Mouse (Mus musculus): ENCODE data around the gene Gm20388. TPM values are rescaled to one million over a fixed set of nuclear protein-coding genes. Genes with fewer than 3 reads are reported as not detected.
"Not testable (repeated sequence)": the region's sequence is repeated elsewhere in the genome, so short reads cannot be mapped to it uniquely, and the experiment has no call there.

Gm20388 gene
- polyA plus RNA-seq, 1 experiment from 2014 or later, result not detected

DNA sequence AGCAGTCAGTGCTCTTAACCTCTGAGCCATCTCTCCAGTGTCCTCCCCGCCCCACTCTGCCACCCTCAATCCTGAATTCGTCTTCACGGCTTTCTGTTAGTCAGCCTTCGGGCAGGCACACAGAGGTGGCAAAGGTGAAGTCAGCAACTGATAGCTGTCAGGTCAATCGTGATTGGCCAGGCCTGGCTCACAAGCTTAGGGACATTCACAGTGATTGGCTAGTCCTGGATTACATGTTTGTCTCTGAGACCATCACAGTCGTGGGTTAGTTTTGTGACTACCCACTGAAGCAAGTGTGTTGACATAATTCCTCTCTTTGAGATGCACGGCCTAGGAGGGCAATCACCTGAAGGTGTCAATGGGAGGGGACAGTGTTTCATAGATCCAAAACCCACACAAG, 3542.7 kb downstream of the Gm20388 start:
- no peak overlapping the region for H3K4me3 ChIP-seq (ENCODE audit: low read depth, low read length)
- H3K36me3 ChIP-seq (ENCODE audit: control insufficient read depth, insufficient read depth), result peaks cover 50% of the 10 kb centered on the region
- TF ChIP-seq CTCF (IDR thresholded peaks at IDR 0.05; ENCODE audit: low read depth), result no peak
- H3K9me3 ChIP-seq (ENCODE audit: control insufficient read depth), result no peaks in the 10 kb centered on the region
- no peaks in the 10 kb centered on the region for H3K27me3 ChIP-seq (replicated peaks; ENCODE audit: control insufficient read depth, insufficient read depth, low read length)
- ATAC-seq, result no peak
- no peak overlapping the region for H3K9ac ChIP-seq (ENCODE audit: low read depth, low read length)
- WGBS, result 75% methylated on average over 7 of the region's 7 CpGs
- H3K27ac ChIP-seq (ENCODE audit: low read depth, low read length), result no peak overlapping the region
- no peaks in the 10 kb centered on the region for H3K4me1 ChIP-seq (replicated peaks; ENCODE audit: control insufficient read depth, insufficient read depth, low read length)
- H3K4me2 ChIP-seq (replicated peaks; ENCODE audit: low read depth), result no peak overlapping the region

DNA sequence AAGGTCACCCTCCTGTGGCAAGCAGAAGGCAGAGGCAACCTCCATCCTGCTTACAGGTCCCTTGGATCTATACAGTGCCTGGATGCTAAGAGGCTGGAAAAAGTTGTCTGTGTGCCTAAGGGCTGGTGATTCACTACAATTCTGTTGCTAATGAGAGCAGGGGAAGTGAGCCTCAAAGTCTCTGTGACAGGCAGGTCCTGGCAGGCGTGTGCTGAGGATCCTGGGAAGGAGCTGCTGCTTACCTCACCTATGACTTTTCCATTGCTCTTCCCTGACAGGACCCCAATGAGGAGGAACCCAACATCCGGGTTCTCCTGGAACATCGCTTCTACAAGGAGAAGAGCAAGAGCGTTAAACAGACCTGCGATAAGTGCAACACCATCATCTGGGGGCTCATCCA, 3543.3 kb downstream of the Gm20388 start:
- Histone ChIP-seq H3K27me3 (replicated peaks; ENCODE audit: control insufficient read depth, insufficient read depth, low read length) (no peaks in the 10 kb centered on the region), H3K4me2 (replicated peaks; ENCODE audit: low read depth) (no peak overlapping the region), H3K36me3 (ENCODE audit: control insufficient read depth, insufficient read depth) (peaks cover 55% of the 10 kb centered on the region), H3K9me3 (ENCODE audit: control insufficient read depth) (no peaks in the 10 kb centered on the region), H3K4me1 (replicated peaks; ENCODE audit: control insufficient read depth, insufficient read depth, low read length) (no peaks in the 10 kb centered on the region), H3K4me3 (ENCODE audit: low read depth, low read length) (no peak overlapping the region), H3K27ac (ENCODE audit: low read depth, low read length) (no peak overlapping the region), H3K9ac (ENCODE audit: low read depth, low read length) (no peak overlapping the region)
- 89% methylated on average over 5 of the region's 5 CpGs for WGBS
- ATAC-seq, result no peak
- TF ChIP-seq CTCF (IDR thresholded peaks at IDR 0.05; ENCODE audit: low read depth), result no peak

DNA sequence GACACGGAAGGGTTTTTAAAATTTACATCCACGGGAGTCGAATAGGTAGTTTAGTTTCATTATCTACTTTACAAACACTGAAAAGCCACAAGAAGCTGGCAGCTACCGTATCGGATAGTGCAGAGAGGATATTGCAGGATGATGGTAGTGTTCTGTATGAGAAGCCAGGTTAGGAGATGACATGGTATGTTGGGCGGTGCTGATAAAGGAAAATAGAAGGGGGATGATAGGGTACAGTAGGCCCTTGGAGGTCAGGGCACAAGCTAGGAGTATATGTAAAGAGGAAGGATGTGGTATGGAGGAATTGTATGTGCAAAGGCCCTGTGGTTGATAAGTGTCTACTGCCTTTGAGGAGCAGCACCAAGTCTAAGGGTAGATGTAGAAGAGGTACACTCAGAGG, 3543.9 kb downstream of the Gm20388 start:
- H3K27me3 ChIP-seq (replicated peaks; ENCODE audit: control insufficient read depth, insufficient read depth, low read length), result no peaks in the 10 kb centered on the region
- 93% methylated on average over 6 of the region's 6 CpGs for WGBS
- H3K4me1 ChIP-seq (replicated peaks; ENCODE audit: control insufficient read depth, insufficient read depth, low read length), result no peaks in the 10 kb centered on the region
- no peak overlapping the region for H3K4me2 ChIP-seq (replicated peaks; ENCODE audit: low read depth)
- no peak overlapping the region for H3K9ac ChIP-seq (ENCODE audit: low read depth, low read length)
- no peaks in the 10 kb centered on the region for H3K9me3 ChIP-seq (ENCODE audit: control insufficient read depth)
- H3K4me3 ChIP-seq (ENCODE audit: low read depth, low read length), result no peak overlapping the region
- no peak for ATAC-seq
- peaks cover 61% of the 10 kb centered on the region for H3K36me3 ChIP-seq (ENCODE audit: control insufficient read depth, insufficient read depth)
- no peak overlapping the region for H3K27ac ChIP-seq (ENCODE audit: low read depth, low read length)
- TF ChIP-seq CTCF (IDR thresholded peaks at IDR 0.05; ENCODE audit: low read depth), result no peak

DNA sequence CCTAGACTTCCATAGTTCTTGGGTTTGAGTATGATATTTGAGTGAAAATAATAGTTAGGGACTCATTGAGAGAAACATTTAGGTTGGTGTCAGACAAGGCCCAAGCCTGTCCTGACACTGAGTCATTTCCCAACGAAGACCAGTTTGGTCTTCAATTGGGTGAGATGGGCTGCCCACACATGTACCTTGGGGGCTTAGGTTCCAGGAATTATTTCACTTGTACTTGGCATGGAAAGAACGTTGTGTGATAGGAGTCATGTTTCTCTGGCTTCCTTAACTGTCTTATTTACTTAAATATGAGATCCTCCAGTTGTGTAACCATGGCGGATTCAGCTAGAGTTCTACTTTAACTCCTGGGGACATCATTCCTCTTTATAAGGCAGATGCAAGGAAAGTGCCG, 3553.0 kb downstream of the Gm20388 start:
- H3K27me3 ChIP-seq (replicated peaks; ENCODE audit: control insufficient read depth, insufficient read depth, low read length), result no peaks in the 10 kb centered on the region
- WGBS, result 83% methylated on average over 4 of the region's 4 CpGs
- no peak for TF ChIP-seq CTCF (IDR thresholded peaks at IDR 0.05; ENCODE audit: low read depth)
- ATAC-seq, result no peak
- no peaks in the 10 kb centered on the region for H3K4me1 ChIP-seq (replicated peaks; ENCODE audit: control insufficient read depth, insufficient read depth, low read length)
- no peak overlapping the region for H3K4me3 ChIP-seq (ENCODE audit: low read depth, low read length)
- H3K4me2 ChIP-seq (replicated peaks; ENCODE audit: low read depth), result no peak overlapping the region
- no peak overlapping the region for H3K9ac ChIP-seq (ENCODE audit: low read depth, low read length)
- peaks cover 33% of the 10 kb centered on the region for H3K36me3 ChIP-seq (ENCODE audit: control insufficient read depth, insufficient read depth)
- no peak overlapping the region for H3K27ac ChIP-seq (ENCODE audit: low read depth, low read length)
- H3K9me3 ChIP-seq (ENCODE audit: control insufficient read depth), result no peaks in the 10 kb centered on the region

DNA sequence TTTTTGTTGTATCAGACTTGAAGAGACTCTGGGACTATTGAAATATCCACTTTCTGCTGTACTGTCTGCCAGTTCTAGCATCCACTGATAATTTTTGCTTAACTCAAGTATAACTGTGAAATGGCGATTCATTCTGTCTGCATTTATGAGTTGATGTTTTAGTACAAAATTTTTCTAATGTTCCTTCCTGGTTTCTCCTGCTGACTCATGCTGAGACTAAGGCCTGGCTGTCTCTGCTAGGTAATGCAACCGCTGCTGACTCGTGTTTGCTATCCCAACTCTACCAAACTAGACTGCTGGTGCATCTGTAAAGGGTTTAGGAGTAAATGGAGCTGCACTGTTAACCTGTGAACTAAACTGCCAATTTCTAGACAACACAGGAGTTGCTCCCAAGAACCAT, 3556.8 kb downstream of the Gm20388 start:
- H3K27ac ChIP-seq (ENCODE audit: low read depth, low read length), result no peak overlapping the region
- H3K4me3 ChIP-seq (ENCODE audit: low read depth, low read length), result no peak overlapping the region
- H3K4me2 ChIP-seq (replicated peaks; ENCODE audit: low read depth), result no peak overlapping the region
- TF ChIP-seq CTCF (IDR thresholded peaks at IDR 0.05; ENCODE audit: low read depth), result no peak
- H3K4me1 ChIP-seq (replicated peaks; ENCODE audit: control insufficient read depth, insufficient read depth, low read length), result no peaks in the 10 kb centered on the region
- ATAC-seq, result no peak
- WGBS, result 64% methylated on average over 3 of the region's 3 CpGs
- no peaks in the 10 kb centered on the region for H3K9me3 ChIP-seq (ENCODE audit: control insufficient read depth)
- H3K36me3 ChIP-seq (ENCODE audit: control insufficient read depth, insufficient read depth), result 0 out of 2 replicates have a peak, but pooled peaks cover 4% of the 10 kb centered on the region
- H3K9ac ChIP-seq (ENCODE audit: low read depth, low read length), result no peak overlapping the region
- no peaks in the 10 kb centered on the region for H3K27me3 ChIP-seq (replicated peaks; ENCODE audit: control insufficient read depth, insufficient read depth, low read length)

DNA sequence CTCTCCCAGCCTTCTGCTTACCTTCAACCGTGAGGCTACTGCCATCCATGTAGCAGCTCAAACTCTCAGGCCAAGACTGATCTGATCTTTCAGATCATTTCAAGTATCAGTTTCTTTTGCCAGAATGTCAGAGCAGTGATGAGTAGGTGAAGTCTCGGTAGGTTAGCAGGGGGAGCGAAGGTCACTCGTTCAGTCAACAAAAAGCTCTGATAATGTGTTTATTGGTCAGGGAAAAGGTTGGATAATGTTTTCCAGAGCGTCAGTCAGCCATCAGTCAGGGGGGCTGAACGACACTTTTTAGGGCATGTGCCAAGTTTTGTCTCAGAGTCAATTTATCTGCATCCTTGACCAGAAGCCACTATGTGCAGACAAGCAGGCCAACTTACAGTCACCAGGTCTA, 3562.3 kb downstream of the Gm20388 start:
- not testable (repeated sequence) for ATAC-seq; H3K9ac ChIP-seq (ENCODE audit: low read depth, low read length); H3K27me3 ChIP-seq (replicated peaks; ENCODE audit: control insufficient read depth, insufficient read depth, low read length); H3K36me3 ChIP-seq (ENCODE audit: control insufficient read depth, insufficient read depth); H3K4me2 ChIP-seq (replicated peaks; ENCODE audit: low read depth); H3K4me1 ChIP-seq (replicated peaks; ENCODE audit: control insufficient read depth, insufficient read depth, low read length); H3K27ac ChIP-seq (ENCODE audit: low read depth, low read length); H3K4me3 ChIP-seq (ENCODE audit: low read depth, low read length); H3K9me3 ChIP-seq (ENCODE audit: control insufficient read depth)
- WGBS, result 31% methylated on average over 6 of the region's 6 CpGs

DNA sequence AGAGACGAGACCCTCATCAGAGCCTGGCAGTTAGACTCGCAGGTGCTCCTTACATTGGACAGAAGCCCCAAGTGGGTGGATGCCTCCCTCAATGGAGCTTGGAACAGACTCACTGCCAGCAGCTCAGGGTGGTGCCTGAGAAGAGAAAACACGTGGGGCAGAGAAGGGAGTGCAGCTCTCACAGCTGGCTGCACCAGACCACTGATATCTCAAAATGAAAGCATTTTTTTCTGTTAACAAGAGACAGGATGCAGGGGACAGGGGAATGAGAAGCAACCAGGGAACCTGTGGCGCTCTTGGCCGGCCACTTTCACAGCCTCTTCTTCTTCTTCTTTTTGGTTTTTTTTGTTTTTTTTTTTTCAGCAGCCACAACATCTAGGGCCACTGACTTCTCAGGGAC, 3563.9 kb downstream of the Gm20388 start:
- H3K4me2 ChIP-seq (replicated peaks; ENCODE audit: low read depth); H3K36me3 ChIP-seq (ENCODE audit: control insufficient read depth, insufficient read depth); H3K9me3 ChIP-seq (ENCODE audit: control insufficient read depth); H3K4me3 ChIP-seq (ENCODE audit: low read depth, low read length); H3K27me3 ChIP-seq (replicated peaks; ENCODE audit: control insufficient read depth, insufficient read depth, low read length); H3K4me1 ChIP-seq (replicated peaks; ENCODE audit: control insufficient read depth, insufficient read depth, low read length); ATAC-seq; H3K27ac ChIP-seq (ENCODE audit: low read depth, low read length); H3K9ac ChIP-seq (ENCODE audit: low read depth, low read length): not testable (repeated sequence)
- WGBS, result 61% methylated on average over 5 of the region's 5 CpGs
